Mouse (Mus musculus) heart, embryonic 10.5 days (tissue): Measurements from ENCODE around the gene Mapk13. TPM values are rescaled to one million over a fixed set of nuclear protein-coding genes. Genes with fewer than 3 reads are reported as not detected.
A peak's percentile ranks its signal among the peaks of the same experiment; 100 is the strongest.
"Not testable (repeated sequence)": the region's sequence is repeated elsewhere in the genome, so short reads cannot be mapped to it uniquely, and the experiment has no call there.

Source experiments
- DNase-seq: peaks from one replicate; pipeline ENCODE4 v3.0.0-alpha.2; 2017; ENCODE audit warnings: low spot score
- H3K27ac ChIP-seq: fragments of 300-500 bp; sonication (generic); 2 replicates; pipeline ENCODE4 v1.5.1; 2016; ENCODE audit warnings: mild to moderate bottlenecking
- H3K27me3 ChIP-seq: fragments of 300-500 bp; sonication (generic); 2 replicates; pipeline ENCODE4 v1.6.1; 2016; ENCODE audit warnings: mild to moderate bottlenecking; ENCODE audit not compliant: poor library complexity, insufficient read depth, severe bottlenecking
- H3K36me3 ChIP-seq: fragments of 300-500 bp; sonication (generic); 2 replicates; pipeline ENCODE4 v1.6.1; 2016; ENCODE audit warnings: mild to moderate bottlenecking, moderate library complexity
- H3K4me1 ChIP-seq: fragments of 300-500 bp; sonication (generic); 2 replicates; pipeline ENCODE4 v1.6.1; 2016; ENCODE audit warnings: mild to moderate bottlenecking
- H3K4me3 ChIP-seq: fragments of 300-500 bp; sonication (generic); 2 replicates; pipeline ENCODE4 v1.5.1; 2016; ENCODE audit warnings: mild to moderate bottlenecking, moderate library complexity
- H3K9me3 ChIP-seq: fragments of 300-500 bp; sonication (generic); 2 replicates; pipeline ENCODE4 v1.6.1; 2016; ENCODE audit warnings: mild to moderate bottlenecking, moderate library complexity
- WGBS: fragments of 180-500 bp; shearing (Covaris S2); methylation state at CpG from one replicate; pipeline ENCODE4 v1.1.7; 2016; 5-methylcytosine and 5-hydroxymethylcytosine counted together
- polyA plus RNA-seq: library from polyadenylated mRNA; unstranded; fragments of >200 nt; fragmentation: Nextera tagmentation; extraction: Ambion mirVana; gene quantifications from 2 replicates; pipeline ENCODE4 v1.2.1, GENCODE M21; 2016

Mapk13 gene
- 5.3 and 13.6 TPM in 2 replicates for polyA plus RNA-seq

- Histone ChIP-seq H3K27ac (peak within 1 kb of the TSS; percentile 69), H3K36me3 (no peaks in the 10 kb centered on the region), H3K9me3 (peaks cover 2% of the 10 kb centered on the region), H3K4me1 (peaks cover 21% of the 10 kb centered on the region), H3K27me3 (peaks cover 52% of the 10 kb centered on the region), H3K4me3 (peak within 1 kb of the TSS; percentile 64)
- WGBS: 1% methylated on average over 49 of the region's 58 CpGs
- DNase-seq: no peak
These were observed at the start of gene Mapk13 for GRCm38 (mm10) chr17:28769121-28769874. Mapk13 (plus strand) TSS chr17:28769297.

GRCm38 (mm10) chr17:28725783-28726182 is 43.3 kb upstream of the Mapk13 start, which contains the start of gene AC170998.1:
AC170998.1 (plus strand) TSS chr17:28726083.
- Histone ChIP-seq H3K27me3 (no peaks in the 10 kb centered on the region), H3K4me3 (no peak within 1 kb of the TSS), H3K36me3 (peaks cover 87% of the 10 kb centered on the region), H3K9me3 (no peaks in the 10 kb centered on the region), H3K27ac (no peak within 1 kb of the TSS), H3K4me1 (peaks cover 15% of the 10 kb centered on the region)
- DNase-seq: no peak
- 88% methylated on average over 4 of the region's 4 CpGs for WGBS

DNA sequence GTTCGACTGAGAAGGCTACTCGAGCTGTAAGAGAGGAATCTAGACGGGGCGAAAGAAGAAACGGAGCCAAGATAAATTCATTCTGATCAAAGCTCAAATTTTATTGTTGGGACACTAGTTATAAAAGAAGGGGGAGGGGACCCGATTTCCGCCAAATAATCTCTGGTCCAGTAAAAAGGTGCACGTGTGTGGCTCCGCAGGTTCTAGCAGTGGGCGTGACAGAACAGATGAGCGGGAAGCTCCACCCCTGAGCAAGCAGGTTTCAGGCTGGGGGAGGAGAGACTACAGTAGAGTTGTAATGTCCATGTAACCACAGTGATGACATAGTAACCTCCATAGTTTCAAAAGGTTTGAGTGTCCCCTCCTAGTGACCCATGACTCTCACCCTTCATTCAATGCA is 41.6 kb upstream of the Mapk13 start:
- H3K4me3 ChIP-seq, H3K27me3 ChIP-seq, H3K27ac ChIP-seq, H3K9me3 ChIP-seq, H3K4me1 ChIP-seq, DNase-seq: not testable (repeated sequence)
- 92% methylated on average over 11 of the region's 11 CpGs for WGBS
- H3K36me3 ChIP-seq: peaks cover 93% of the 10 kb centered on the region

- WGBS: 88% methylated on average over 6 of the region's 6 CpGs
- peaks cover 12% of the 10 kb centered on the region for H3K4me1 ChIP-seq
- no peaks in the 10 kb centered on the region for H3K9me3 ChIP-seq
- no peak for DNase-seq
- no peak overlapping the region for H3K27ac ChIP-seq
- peaks cover 75% of the 10 kb centered on the region for H3K36me3 ChIP-seq
- H3K27me3 ChIP-seq: no peaks in the 10 kb centered on the region
- H3K4me3 ChIP-seq: no peak overlapping the region
These were observed 33.6 kb upstream of the Mapk13 start for GRCm38 (mm10) chr17:28735317-28736105.

- Histone ChIP-seq H3K4me3 (no peak overlapping the region), H3K36me3 (peaks cover 75% of the 10 kb centered on the region), H3K9me3 (no peaks in the 10 kb centered on the region), H3K4me1 (peaks cover 12% of the 10 kb centered on the region), H3K27me3 (no peaks in the 10 kb centered on the region), H3K27ac (no peak overlapping the region)
- WGBS: 76% methylated on average over 4 of the region's 4 CpGs
- DNase-seq: no peak
These were observed 32.6 kb upstream of the Mapk13 start for GRCm38 (mm10) chr17:28736486-28736885.

DNA sequence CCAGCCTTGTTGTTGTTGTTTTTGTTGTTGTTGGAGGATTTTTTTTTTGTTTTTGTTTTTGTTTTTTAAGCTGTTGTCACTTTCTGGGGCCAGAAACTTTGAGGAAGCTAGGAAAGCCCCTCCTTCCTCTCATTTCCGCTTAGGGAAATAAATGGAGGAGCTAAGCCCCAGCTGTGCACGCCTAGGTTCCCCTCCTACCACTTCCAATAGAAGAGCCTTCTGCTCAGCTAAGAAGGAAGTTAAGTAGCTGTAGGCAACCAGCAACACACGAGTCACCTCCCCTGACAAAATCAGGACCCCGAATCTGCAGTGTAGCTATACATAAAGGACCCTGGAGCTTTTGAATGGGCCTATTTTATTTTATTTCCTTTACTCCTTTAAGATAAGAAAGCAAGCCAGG is 31.1 kb upstream of the Mapk13 start:
- 87% methylated on average over 4 of the region's 4 CpGs for WGBS
- peaks cover 12% of the 10 kb centered on the region for H3K4me1 ChIP-seq
- no peaks in the 10 kb centered on the region for H3K27me3 ChIP-seq
- no peak for DNase-seq
- peaks cover 76% of the 10 kb centered on the region for H3K36me3 ChIP-seq
- no peak overlapping the region for H3K27ac ChIP-seq
- no peaks in the 10 kb centered on the region for H3K9me3 ChIP-seq
- no peak overlapping the region for H3K4me3 ChIP-seq

DNA sequence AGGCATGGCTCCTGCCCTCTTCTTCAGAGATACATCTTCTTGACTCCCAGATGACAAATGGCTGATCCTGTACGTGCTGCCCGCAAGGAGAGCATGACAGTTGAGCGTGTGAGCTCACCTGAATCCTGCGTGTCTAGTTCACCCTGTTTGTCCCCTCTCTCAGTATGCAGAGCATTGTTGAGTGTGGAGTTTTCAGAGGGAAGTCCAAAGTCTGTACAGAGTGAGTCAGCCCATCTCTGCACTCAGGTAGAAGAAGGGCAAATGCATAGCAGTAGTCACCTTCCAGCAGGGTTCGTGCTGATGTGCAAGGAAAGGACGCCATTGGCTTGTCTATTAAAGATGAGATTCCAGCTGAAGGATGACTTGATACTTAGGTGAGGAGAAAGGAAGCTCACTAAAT is 29.9 kb upstream of the Mapk13 start:
- Histone ChIP-seq H3K36me3 (peaks cover 82% of the 10 kb centered on the region), H3K4me1 (peaks cover 12% of the 10 kb centered on the region), H3K9me3 (no peaks in the 10 kb centered on the region), H3K4me3 (no peak overlapping the region), H3K27ac (no peak overlapping the region), H3K27me3 (no peaks in the 10 kb centered on the region)
- WGBS: 94% methylated on average over 6 of the region's 6 CpGs
- DNase-seq: no peak

DNA sequence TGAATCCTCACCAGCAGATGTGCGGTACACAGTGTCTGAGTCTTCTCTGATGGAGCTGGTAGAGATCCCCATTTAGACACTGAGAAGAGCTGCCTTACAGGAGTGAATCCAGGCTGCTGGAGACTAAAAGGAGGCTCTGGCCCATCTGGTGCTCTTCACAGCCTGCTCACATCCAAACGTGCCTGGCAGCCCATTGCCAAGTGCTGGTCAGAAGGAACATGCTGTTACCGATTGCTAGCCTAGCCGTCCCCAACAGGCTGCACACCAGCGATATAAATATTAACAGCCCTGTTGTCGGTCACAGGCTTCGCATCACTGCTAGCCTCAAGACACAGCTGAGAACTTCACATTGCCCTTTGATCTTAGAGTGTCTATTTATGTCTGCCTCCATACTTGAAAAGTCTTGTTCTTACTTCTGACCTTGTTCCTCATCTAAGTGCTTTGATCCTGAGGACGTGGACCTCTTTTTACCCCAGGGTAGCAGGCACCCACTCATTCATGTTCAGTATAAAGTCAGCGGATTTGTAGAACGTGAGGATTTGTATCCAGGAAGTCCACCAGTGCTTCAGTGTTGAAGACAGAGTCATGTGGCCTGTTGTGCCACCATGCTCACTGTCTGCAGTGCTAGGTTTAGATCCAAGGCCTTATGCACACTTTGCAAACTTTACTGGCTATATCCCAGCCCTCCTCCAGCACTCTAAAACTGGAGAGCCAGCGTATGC is 25.8 kb upstream of the Mapk13 start:
- H3K9me3 ChIP-seq: no peaks in the 10 kb centered on the region
- H3K27ac ChIP-seq: no peak overlapping the region
- 89% methylated on average over 11 of the region's 11 CpGs for WGBS
- no peaks in the 10 kb centered on the region for H3K27me3 ChIP-seq
- H3K36me3 ChIP-seq: peaks cover 99% of the 10 kb centered on the region
- no peaks in the 10 kb centered on the region for H3K4me1 ChIP-seq
- H3K4me3 ChIP-seq: no peak overlapping the region
- DNase-seq: peak; percentile 63

DNA sequence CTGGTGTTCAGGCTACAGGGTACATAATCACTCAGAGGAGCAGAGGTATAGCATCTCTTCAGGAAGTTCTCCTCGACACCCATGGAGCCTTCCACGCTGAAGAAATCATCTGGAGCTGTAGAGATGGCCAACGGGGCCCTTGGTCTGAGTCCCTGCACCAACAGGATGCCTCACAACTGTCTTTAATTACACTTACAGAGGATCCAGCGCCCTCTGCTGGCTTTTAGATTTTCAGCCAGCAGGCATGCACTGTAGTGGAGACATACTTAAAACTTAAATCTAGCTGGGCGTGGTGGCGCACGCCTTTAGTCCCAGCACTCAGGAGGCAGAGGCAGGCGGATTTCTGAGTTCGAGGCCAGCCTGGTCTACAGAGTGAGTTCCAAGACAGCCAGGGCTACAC is 25.2 kb upstream of the Mapk13 start:
- WGBS: 88% methylated on average over 9 of the region's 9 CpGs
- DNase-seq: peak; percentile 69
- H3K27ac ChIP-seq: no peak overlapping the region
- H3K4me1 ChIP-seq: no peaks in the 10 kb centered on the region
- H3K9me3 ChIP-seq: no peaks in the 10 kb centered on the region
- peaks cover 99% of the 10 kb centered on the region for H3K36me3 ChIP-seq
- no peak overlapping the region for H3K4me3 ChIP-seq
- no peaks in the 10 kb centered on the region for H3K27me3 ChIP-seq

DNA sequence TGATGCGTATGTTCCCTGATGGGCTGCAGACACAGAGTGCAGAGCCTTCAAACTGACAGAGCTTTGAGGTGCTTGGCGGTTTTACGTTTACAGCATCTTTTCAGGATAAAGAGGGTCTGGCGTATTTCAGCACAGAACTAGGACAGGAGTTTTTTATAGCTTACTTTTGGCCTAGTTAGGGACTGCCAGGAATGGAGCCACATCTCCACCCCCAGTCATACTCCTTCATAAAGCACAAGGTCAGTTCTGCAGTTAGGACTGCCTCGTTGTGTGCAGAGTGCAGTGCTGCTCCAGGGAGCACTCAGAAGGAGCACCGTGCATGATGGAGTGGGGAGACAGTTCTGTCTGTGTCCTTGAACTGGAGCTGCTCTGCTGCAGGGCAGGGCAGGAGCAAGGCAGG is 23.3 kb upstream of the Mapk13 start:
- Histone ChIP-seq H3K36me3 (peaks cover 83% of the 10 kb centered on the region), H3K4me1 (no peaks in the 10 kb centered on the region), H3K9me3 (no peaks in the 10 kb centered on the region), H3K27me3 (no peaks in the 10 kb centered on the region), H3K4me3 (no peak overlapping the region), H3K27ac (no peak overlapping the region)
- no peak for DNase-seq
- WGBS: 82% methylated on average over 6 of the region's 6 CpGs

DNA sequence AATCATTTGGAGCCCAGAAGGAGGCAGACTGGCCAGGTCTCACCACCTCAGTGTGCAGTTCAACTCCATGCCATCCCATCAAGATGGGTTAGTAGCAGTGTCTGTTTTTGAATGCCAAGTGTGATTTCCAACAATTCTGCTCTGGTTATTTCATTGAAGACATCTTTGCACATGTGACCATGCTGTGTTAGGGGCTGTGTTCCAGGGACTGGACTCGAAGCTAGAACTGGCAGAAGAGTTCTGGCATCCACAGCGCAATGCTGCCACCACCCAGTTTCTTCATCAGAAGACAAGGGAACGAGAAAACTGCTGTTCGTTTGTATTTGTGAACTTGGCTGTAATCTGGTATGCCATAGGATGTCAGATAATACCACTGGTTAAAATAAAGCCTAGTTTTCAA is 21.1 kb upstream of the Mapk13 start:
- WGBS: 88% methylated on average over 4 of the region's 4 CpGs
- no peak for DNase-seq
- Histone ChIP-seq H3K36me3 (peaks cover 60% of the 10 kb centered on the region), H3K27me3 (no peaks in the 10 kb centered on the region), H3K27ac (no peak overlapping the region), H3K4me3 (no peak overlapping the region), H3K4me1 (no peaks in the 10 kb centered on the region), H3K9me3 (no peaks in the 10 kb centered on the region)

GRCm38 (mm10) chr17:28750580-28750979 is 18.5 kb upstream of the Mapk13 start:
- no peaks in the 10 kb centered on the region for H3K9me3 ChIP-seq
- no peak for DNase-seq
- H3K4me3 ChIP-seq: no peak overlapping the region
- H3K27ac ChIP-seq: no peak overlapping the region
- H3K4me1 ChIP-seq: no peaks in the 10 kb centered on the region
- H3K27me3 ChIP-seq: no peaks in the 10 kb centered on the region
- WGBS: 68% methylated on average over 6 of the region's 6 CpGs
- H3K36me3 ChIP-seq: peaks cover 35% of the 10 kb centered on the region

DNA sequence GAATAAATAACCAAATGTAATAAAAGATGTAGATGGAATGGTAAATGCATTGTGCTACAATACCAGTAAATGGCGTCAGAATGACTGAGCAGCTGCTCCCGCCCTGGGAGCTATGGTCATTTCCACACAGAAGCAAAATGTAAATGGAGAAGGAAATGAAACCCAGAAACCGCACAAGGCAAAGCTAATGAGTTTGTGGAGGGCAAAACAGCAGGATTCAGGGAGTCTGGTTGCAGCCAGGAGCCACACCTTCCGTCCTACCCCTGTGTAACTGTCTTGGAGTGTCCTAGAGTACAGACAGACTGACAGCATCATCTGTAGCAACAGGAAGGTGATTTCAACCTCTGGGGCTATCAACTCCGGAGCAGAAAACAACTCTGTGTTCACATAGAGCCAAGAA is 12.7 kb upstream of the Mapk13 start:
- H3K27ac ChIP-seq: no peak overlapping the region
- H3K4me1 ChIP-seq: peaks cover 7% of the 10 kb centered on the region; the same call in 1 of the 2 replicates
- H3K4me3 ChIP-seq: no peak overlapping the region
- 72% methylated on average over 5 of the region's 5 CpGs for WGBS
- H3K27me3 ChIP-seq: no peaks in the 10 kb centered on the region
- DNase-seq: no peak
- H3K36me3 ChIP-seq: no peaks in the 10 kb centered on the region
- H3K9me3 ChIP-seq: no peaks in the 10 kb centered on the region
